Mouse (Mus musculus): ENCODE data around the gene Ganc.

The Ganc gene

DNA sequence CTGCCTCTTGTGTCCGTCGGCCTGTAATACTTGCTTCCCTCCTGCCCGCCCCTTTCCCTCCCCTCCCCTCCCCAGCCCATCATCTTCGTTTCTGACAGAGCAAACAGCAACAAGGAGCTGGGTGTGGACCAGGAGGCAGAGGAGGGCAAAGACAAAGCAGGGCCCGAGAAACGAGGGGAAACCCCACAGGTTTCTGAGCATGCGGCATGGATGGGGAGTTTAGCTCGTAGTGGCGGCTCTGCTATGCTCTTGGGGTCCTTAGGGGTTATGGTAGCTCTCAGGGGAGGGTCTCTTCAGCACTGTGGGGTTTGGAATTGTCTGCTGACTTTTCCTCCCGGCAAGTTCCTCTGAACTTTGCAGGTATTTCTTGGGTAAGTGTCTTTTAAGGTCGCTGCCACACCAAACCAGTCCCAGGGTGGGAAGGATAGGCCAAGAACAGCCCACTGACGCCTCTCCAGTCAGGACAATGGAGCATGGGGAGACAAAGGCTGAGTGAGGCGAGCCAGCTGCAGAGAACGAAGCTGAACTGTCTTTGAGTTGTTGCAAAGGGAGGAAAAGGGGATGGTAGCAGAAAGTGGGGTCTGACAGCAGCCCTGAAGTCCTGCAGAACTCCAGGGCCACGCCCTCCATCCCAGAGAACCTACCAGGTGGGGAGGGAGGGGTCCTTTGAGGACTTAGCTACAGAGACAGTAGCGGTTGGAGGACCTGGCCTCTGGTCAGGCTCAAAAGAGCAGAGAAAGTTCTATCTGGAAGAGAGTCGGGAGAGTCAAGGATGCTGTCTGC is 97.6 kb downstream of the Ganc start:
- DNase-seq (ENCODE audit: low read depth in 2 of 2, low spot score in 2 of 2) = no peak

DNA sequence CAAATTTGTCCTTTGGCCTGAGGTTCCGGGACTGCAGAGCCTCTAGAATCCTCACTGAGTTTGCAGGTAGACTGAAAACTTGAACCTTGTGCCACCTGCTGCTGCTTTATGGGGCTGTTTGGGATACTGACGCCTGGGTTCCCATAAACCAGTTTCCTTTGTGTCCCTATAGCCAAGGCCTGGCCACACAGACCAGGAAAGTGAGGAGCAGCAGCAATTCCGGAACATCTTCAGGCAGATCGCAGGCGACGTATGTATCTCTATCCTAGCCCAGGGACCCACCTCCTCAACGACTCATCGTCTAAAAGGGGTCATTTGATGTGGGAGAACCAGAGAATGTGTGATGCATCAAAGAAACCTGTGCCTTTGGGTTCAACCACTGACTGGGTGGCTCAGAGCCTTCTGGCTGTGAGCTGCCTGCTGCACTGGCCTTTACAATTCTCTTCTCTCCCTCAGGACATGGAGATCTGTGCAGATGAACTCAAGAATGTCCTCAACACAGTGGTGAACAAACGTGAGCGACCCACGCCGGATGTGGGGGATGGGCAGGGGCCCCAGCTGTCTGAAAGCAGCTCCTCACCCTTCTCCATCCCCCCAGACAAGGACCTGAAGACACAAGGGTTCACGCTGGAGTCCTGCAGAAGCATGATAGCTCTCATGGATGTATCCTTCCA is 98.4 kb downstream of the Ganc start:
- DNase-seq (ENCODE audit: low read depth in 2 of 2, low spot score in 2 of 2) = peak; percentile 35 to 47

DNA sequence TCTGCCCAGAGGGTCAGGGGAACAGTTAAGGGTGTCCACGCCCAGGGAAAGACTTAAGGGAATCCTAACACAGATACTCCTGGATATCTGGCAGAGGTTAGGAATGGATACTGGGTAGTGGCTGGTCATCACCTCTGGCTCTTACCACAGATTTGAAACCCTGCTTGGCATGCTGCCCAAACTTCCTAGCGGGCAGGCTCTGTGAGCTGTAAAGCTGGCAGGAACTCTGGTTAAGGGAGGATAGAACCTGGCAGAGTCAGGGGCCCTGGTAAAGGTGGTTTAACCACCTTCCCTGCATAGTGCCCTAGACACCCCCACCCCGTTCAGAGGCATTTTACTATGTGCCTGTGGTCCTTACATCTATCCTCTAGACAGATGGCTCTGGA is 98.9 kb downstream of the Ganc start:
- DNase-seq (ENCODE audit: low read depth in 2 of 2, low spot score in 2 of 2) = no peak

DNA sequence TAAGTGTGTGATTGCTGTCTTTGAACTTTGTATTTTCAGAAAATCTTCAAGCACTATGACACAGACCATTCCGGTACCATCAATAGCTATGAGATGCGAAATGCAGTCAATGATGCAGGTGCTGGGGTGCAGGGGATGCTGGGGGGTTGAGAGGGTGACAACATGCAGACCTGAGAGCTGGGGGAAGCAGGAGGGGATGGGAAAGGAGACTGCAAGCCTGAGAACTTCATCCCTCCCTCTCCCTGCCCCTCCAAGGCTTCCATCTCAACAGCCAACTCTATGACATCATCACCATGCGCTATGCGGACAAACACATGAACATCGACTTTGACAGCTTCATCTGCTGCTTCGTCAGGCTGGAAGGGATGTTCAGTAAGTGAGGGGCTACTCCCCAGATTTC is 99.4 kb downstream of the Ganc start:
- no peak for DNase-seq (ENCODE audit: low read depth in 2 of 2, low spot score in 2 of 2)

DNA sequence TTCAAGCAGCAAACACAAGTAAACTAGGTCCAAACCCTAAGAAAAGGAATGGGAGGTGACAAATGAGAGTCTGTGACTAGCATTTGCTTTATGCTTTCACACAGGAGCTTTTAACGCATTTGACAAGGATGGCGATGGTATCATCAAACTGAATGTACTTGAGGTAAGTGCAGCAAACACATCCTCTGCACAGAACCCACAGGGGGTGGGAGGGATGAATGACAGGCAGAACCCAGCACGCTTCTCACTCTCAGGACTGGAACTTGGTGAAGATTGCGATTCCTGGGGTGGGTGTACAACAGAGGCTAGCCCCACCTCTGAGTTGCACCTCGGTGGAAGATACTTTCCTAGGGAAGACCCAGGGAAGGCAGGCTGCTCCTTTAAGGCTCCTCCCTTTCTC is 100.3 kb downstream of the Ganc start:
- no peak for DNase-seq (ENCODE audit: low read depth in 2 of 2, low spot score in 2 of 2)
